Mouse (Mus musculus) embryonic fibroblast, embryonic 13.5 days (primary cell): ENCODE measurements at regions not wholly inside any gene's neighbourhood (a gene's known extent, or its start where the extent isn't known, plus 50 kb on each side); places are given as distances from the start of the nearest gene placed in this dataset.

Experiments used
- H3K27ac ChIP-seq: 2 replicates; pipeline ENCODE4 v1.5.1; 2012; ENCODE audit warnings: low read length, control low read depth, inconsistent platforms; ENCODE audit not compliant: insufficient read depth
- H3K4me1 ChIP-seq: 2 replicates; pipeline ENCODE4 v1.6.1; 2011; ENCODE audit warnings: low read length; ENCODE audit not compliant: control insufficient read depth, insufficient read depth
- H3K4me3 ChIP-seq: 2 replicates; pipeline ENCODE4 v1.5.1; 2011; ENCODE audit warnings: mild to moderate bottlenecking, control low read depth, low read length; ENCODE audit not compliant: insufficient read depth
- CTCF ChIP-seq: IDR thresholded peaks from 2 replicates; pipeline ENCODE4 v1.5.1; 2011; ENCODE audit warnings: mild to moderate bottlenecking, control low read depth, low read length, moderate library complexity, borderline replicate concordance; ENCODE audit not compliant: insufficient read depth
- POLR2A ChIP-seq: IDR thresholded peaks from 2 replicates; pipeline ENCODE4 v1.6.1; 2011; ENCODE audit warnings: low read depth, mild to moderate bottlenecking, control low read depth, low read length, moderate library complexity

- TF ChIP-seq POLR2A (no peak), CTCF (no peak)
- Histone ChIP-seq H3K4me3 (no peak overlapping the region), H3K4me1 (peaks cover 3% of the 10 kb centered on the region; the same call in 1 of the 2 replicates), H3K27ac (no peak overlapping the region)
These were observed 260.2 kb upstream of the Actbl2 start for GRCm38 (mm10) chr13:110994596-110994995.

DNA sequence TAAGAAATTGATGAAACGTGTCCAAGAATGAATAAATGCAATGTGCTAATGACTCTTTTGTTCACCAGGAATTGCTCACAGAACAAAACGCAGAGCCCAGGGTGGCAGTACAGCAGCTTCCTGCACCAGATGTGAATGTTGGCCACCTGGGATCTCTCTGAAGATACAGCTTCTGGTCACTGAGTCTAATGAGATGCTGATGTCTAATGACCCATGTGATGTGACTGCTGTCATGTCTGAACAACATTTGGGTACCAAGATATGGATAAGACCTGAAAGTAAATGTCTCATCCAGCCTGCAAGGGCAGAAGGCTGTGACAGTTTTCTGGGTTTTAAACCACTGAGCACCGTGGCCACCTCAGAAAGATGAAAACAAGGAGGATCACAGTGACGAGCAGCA, 252.1 kb upstream of the Actbl2 start:
- TF ChIP-seq POLR2A: no peak
- no peak for TF ChIP-seq CTCF
- Histone ChIP-seq H3K4me3 (no peak overlapping the region), H3K4me1 (no peaks in the 10 kb centered on the region), H3K27ac (no peak overlapping the region)

- no peak for TF ChIP-seq CTCF
- Histone ChIP-seq H3K4me3 (no peak overlapping the region), H3K4me1 (no peaks in the 10 kb centered on the region), H3K27ac (no peak overlapping the region)
These were observed 240.7 kb upstream of the Actbl2 start for GRCm38 (mm10) chr13:111014142-111014541.

- H3K4me3 ChIP-seq: no peak overlapping the region
- TF ChIP-seq POLR2A (no peak), CTCF (no peak)
These were observed 224.7 kb upstream of the Actbl2 start for GRCm38 (mm10) chr13:111030111-111030510.

DNA sequence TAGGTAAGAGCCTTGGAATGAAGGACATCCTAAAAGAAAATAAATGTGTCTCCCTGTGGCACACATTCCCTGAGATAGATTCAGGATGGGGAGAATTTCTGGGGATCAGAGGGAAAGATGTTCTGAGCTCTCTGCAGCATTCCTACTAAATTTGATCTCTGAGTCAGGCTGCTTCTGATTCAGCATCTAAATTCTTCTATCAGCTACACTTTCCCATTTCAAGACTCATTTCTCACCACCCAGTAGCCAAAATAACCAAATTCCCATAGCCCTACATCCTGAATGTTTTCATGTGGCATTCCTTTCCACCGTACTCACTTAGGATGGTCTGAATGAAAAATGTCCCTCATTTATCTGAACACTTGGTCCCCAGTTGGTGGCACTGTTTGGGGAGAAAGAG, 223.2 kb upstream of the Actbl2 start:
- Histone ChIP-seq H3K27ac (peak overlapping the region; percentile 74), H3K4me1 (no peaks in the 10 kb centered on the region), H3K4me3 (no peak overlapping the region)
- no peak for TF ChIP-seq POLR2A
- no peak for TF ChIP-seq CTCF

More at GRCm38 (mm10) chr13:111030111-111030510, 224.7 kb upstream of the Actbl2 start:
- H3K27ac ChIP-seq: no peak overlapping the region
- no peaks in the 10 kb centered on the region for H3K4me1 ChIP-seq

DNA sequence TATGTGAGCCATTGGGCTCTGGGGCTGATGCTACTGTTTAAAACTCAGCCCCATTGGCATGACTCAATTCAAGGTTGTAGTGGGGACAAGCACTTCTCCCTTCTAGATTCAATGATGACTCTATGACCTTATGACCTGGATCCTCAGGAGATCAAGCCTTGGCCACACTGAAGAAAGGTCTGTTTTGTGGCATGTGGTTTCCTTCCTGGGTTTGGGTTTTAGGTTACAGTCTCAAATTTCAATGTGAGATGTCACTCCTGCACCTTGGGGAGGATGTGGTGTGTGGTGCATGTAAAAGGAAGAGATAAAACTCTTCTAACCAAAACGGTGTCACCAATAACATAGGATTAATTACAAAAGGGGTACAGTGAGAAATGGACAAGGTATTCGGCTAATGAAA, 211.2 kb upstream of the Actbl2 start:
- no peak overlapping the region for H3K4me3 ChIP-seq
- TF ChIP-seq CTCF (no peak), POLR2A (no peak)

GRCm38 (mm10) chr13:111044328-111045002, 210.3 kb upstream of the Actbl2 start:
- TF ChIP-seq CTCF (no peak), POLR2A (no peak)

More for the DNA sequence above, 211.2 kb upstream of the Actbl2 start:
- no peak overlapping the region for H3K27ac ChIP-seq
- H3K4me1 ChIP-seq: peaks cover 4% of the 10 kb centered on the region

GRCm38 (mm10) chr13:111050097-111050496, 204.7 kb upstream of the Actbl2 start:
- H3K27ac ChIP-seq: no peak overlapping the region

More at GRCm38 (mm10) chr13:111044328-111045002, 210.3 kb upstream of the Actbl2 start:
- peaks cover 4% of the 10 kb centered on the region for H3K4me1 ChIP-seq
- no peak overlapping the region for H3K27ac ChIP-seq
- H3K4me3 ChIP-seq: no peak overlapping the region

GRCm38 (mm10) chr13:111055817-111056216, 199.0 kb upstream of the Actbl2 start:
- TF ChIP-seq CTCF: no peak
- TF ChIP-seq POLR2A: no peak
- H3K4me3 ChIP-seq: no peak overlapping the region
- H3K4me1 ChIP-seq: no peaks in the 10 kb centered on the region
- no peak overlapping the region for H3K27ac ChIP-seq

More at GRCm38 (mm10) chr13:111050097-111050496, 204.7 kb upstream of the Actbl2 start:
- TF ChIP-seq POLR2A: no peak
- Histone ChIP-seq H3K4me1 (0 out of 2 replicates have a peak, but pooled peaks cover 2% of the 10 kb centered on the region), H3K4me3 (no peak overlapping the region)

GRCm38 (mm10) chr13:111087753-111088152, 167.1 kb upstream of the Actbl2 start:
- Histone ChIP-seq H3K4me3 (no peak overlapping the region), H3K4me1 (no peaks in the 10 kb centered on the region; the same call in 1 of the 2 replicates), H3K27ac (no peak overlapping the region)
- TF ChIP-seq CTCF: no peak
- TF ChIP-seq POLR2A: no peak

- TF ChIP-seq CTCF (no peak), POLR2A (no peak)
- Histone ChIP-seq H3K4me1 (peaks cover 2% of the 10 kb centered on the region; the same call in 1 of the 2 replicates), H3K4me3 (no peak overlapping the region), H3K27ac (no peak overlapping the region)
These were observed 158.7 kb upstream of the Actbl2 start for GRCm38 (mm10) chr13:111096071-111096470.
